Mouse (Mus musculus): ENCODE data around the gene Onecut3. TPM values are rescaled to one million over a fixed set of nuclear protein-coding genes. Genes with fewer than 3 reads are reported as not detected.
A peak's percentile ranks its signal among the peaks of the same experiment; 100 is the strongest.

Onecut3 gene
- polyA plus RNA-seq, 1 experiment from 2014 or later = not detected

- no peak for DNase-seq (ENCODE audit: low spot score)
Measured at GRCm38 (mm10) chr10:80503599-80504220, 9.1 kb downstream of the Onecut3 start.

GRCm38 (mm10) chr10:80504724-80505123 is 10.1 kb downstream of the Onecut3 start:
- DNase-seq (ENCODE audit: low spot score) = no peak

GRCm38 (mm10) chr10:80506222-80506621 is 11.6 kb downstream of the Onecut3 start:
- peak; percentile 78 for DNase-seq (ENCODE audit: low spot score)

- DNase-seq (ENCODE audit: low spot score) = peak; percentile 86
Measured at GRCm38 (mm10) chr10:80509412-80510272, 15.0 kb downstream of the Onecut3 start.

- DNase-seq (ENCODE audit: low spot score) = no peak
Measured at GRCm38 (mm10) chr10:80510273-80510660, 15.6 kb downstream of the Onecut3 start.

- DNase-seq (ENCODE audit: low spot score) = no peak
Measured at GRCm38 (mm10) chr10:80513739-80514138, 19.1 kb downstream of the Onecut3 start.

- no peak for DNase-seq (ENCODE audit: low spot score)
Measured at GRCm38 (mm10) chr10:80519287-80519686, 24.7 kb downstream of the Onecut3 start.

- no peak for DNase-seq (ENCODE audit: low spot score)
Measured at GRCm38 (mm10) chr10:80523299-80523698, 28.7 kb downstream of the Onecut3 start.

- DNase-seq (ENCODE audit: low spot score) = no peak
Measured at GRCm38 (mm10) chr10:80526172-80526571, 31.5 kb downstream of the Onecut3 start.

- no peak for DNase-seq (ENCODE audit: low spot score)
Measured at GRCm38 (mm10) chr10:80532783-80533182, 38.1 kb downstream of the Onecut3 start.

- DNase-seq (ENCODE audit: low spot score) = no peak
Measured at GRCm38 (mm10) chr10:80533704-80534103, 39.1 kb downstream of the Onecut3 start.

- DNase-seq (ENCODE audit: low spot score) = peak; percentile 35
Measured at GRCm38 (mm10) chr10:80535071-80535470, 40.4 kb downstream of the Onecut3 start.

GRCm38 (mm10) chr10:80535711-80536110 is 41.1 kb downstream of the Onecut3 start:
- DNase-seq (ENCODE audit: low spot score) = no peak

- no peak for DNase-seq (ENCODE audit: low spot score)
Measured at GRCm38 (mm10) chr10:80538180-80538579, 43.5 kb downstream of the Onecut3 start.

- DNase-seq (ENCODE audit: low spot score) = peak; percentile 92
Measured at GRCm38 (mm10) chr10:80538710-80539394, 44.2 kb downstream of the Onecut3 start, which contains the start of gene Atp8b3. TSS of gene Atp8b3 (minus strand) at chr10:80539124.

GRCm38 (mm10) chr10:80539493-80539892 is 44.9 kb downstream of the Onecut3 start:
- DNase-seq (ENCODE audit: low spot score) = no peak

- no peak for DNase-seq (ENCODE audit: low spot score)
Measured at GRCm38 (mm10) chr10:80543873-80544272, 49.2 kb downstream of the Onecut3 start.

GRCm38 (mm10) chr10:80545590-80545989 is 51.0 kb downstream of the Onecut3 start:
- DNase-seq (ENCODE audit: low spot score) = no peak

- no peak for DNase-seq (ENCODE audit: low spot score)
Measured at GRCm38 (mm10) chr10:80546945-80547344, 52.3 kb downstream of the Onecut3 start.

GRCm38 (mm10) chr10:80547539-80547938 is 52.9 kb downstream of the Onecut3 start:
- DNase-seq (ENCODE audit: low spot score) = no peak

GRCm38 (mm10) chr10:80548428-80549006 is 53.9 kb downstream of the Onecut3 start:
- DNase-seq (ENCODE audit: low spot score) = no peak

GRCm38 (mm10) chr10:80549279-80549678 is 54.6 kb downstream of the Onecut3 start:
- DNase-seq (ENCODE audit: low spot score) = no peak

Data from thymus, postnatal 0 days (tissue).